Mouse (Mus musculus): ENCODE measurements at regions not wholly inside any gene's neighbourhood (a gene's known extent, or its start where the extent isn't known, plus 50 kb on each side); places are given as distances from the start of the nearest gene placed in this dataset.

DNA sequence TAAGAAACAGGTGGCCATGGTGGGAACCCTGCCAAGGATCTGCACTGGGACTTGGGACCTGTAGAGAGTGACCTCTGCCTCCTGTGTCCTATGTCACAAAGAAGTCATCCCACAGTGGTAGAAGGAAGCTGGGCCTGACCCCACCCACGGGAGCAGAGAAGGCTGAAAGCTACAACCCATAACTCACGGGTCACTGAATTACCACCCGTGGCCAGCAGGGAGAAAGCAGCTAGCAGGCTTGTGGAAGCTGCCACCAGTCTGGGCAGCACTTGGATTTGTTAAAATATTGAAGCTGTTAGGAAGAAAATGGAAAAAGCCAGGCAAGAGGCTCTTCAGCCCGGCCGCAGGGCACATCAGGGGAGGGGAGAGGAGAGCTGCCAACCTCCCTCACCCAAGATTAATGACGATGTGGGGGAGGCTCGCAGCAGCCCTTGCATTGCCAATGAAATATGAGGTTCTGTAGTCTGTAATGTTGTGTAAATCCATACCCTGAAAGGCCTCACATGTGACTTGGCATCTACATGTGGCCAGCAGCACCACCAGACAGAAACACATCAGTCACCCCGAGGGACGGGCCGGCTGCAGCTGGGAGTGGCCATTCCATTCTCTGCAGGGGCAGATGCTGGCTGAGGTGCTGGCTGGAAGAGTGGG, 94.5 kb downstream of the Olfm1 start:
- no peak for DNase-seq

DNA sequence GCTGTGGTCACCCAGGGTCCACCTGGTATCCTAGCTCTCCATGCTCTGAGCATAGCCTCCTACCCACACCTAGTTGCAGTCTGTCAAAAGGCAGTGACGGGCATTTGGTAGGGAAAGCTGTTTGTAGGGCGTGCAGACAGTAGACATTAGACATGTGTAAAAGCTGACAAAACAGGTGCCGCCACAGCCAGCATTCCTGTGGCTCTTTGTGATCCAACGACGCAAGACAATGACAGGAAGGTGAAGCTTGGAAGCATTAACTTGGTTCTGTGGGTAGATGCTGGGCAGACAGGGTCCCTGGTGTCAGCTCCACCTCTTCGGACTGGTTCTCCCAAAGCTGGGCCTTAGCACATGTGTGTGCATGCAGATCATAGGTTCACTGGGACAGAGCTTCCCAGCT, 96.5 kb downstream of the Olfm1 start:
- no peak for DNase-seq

DNA sequence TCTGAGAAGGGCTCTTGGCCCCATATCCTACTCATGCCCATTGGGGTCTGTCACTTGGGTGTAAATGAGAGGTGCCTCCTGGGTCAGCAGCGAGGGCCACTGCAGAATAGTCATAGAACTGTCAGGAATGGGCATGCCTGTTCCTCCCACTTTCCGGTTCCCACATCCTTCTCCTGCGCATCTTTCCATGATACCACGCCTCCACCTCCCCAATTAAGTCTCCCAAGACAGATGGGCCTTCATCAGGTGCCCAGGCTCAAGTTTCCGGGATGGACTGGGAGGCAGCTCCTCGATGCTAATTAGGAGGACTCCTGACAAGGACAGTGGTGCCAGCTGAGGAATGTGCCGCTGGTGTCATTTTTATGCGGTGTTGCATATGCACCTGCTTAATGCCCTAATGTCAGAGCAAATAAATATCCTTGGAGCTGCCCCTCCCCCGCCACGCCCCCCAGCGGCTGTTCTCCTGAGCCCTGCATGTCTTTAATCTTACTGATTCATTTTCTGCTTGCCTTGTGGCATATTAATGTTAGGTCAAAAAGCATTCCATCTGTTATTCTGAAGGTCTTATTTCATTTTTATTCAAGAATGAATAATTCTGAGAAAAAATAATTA, 97.2 kb downstream of the Olfm1 start:
- no peak for DNase-seq

DNA sequence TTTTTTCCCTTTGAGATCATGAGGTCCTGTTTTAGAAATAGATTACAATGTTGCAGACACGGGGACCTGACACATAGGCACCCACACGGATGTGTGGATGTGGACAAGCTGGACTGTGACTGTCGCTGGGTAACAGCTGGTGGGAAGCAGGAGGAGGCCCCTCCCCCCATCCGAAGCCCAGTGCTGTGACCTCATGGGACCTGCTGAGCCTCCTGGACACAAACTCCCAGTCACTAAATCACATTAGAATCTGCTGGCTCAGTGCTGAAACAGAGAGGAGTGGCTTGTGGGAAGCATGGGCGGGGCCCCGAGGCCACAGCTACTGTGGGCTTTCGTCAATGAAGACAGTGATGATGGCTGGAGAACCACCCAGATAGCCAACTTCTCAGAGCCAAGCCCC, 101.7 kb downstream of the Olfm1 start:
- no peak for DNase-seq

DNA sequence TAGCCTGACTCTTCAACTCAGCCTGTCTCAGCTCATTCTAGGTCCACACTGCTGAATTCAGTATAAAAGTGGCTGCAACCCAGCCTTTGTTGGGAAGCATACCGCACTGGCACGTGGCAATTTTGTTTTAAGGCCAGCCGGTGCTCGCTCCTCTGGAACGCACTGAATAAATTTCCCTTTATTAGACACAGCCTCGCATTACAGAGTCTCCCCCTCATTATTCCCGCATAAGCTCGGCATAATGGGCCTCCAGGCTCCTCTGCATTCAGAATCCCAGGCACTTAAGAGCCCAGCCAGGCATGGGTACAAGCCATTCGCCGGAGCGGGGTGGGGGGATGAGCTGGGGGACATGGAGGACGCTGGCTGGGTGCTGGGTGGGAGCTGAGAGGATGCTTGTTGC, 103.4 kb downstream of the Olfm1 start:
- DNase-seq = no peak

DNA sequence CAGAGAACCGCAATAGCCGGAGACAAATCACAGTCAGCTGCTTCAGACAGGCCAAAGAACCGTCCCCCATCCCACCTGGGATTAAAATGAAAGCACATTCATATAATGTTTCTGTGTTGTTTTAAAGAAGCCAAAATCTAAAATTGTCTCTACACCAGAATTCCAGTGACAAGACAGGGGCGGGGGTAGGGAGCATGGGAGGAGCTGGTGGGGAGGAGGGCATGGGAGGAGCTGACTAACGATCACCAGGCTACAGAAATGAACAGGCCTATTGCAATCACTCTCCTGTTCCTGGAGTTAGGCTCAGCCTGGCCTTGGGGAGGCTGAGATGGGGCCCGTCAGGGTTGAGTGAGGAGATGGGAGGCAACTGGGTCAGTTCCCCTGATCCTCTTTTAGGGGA, 105.9 kb downstream of the Olfm1 start:
- DNase-seq = no peak

DNA sequence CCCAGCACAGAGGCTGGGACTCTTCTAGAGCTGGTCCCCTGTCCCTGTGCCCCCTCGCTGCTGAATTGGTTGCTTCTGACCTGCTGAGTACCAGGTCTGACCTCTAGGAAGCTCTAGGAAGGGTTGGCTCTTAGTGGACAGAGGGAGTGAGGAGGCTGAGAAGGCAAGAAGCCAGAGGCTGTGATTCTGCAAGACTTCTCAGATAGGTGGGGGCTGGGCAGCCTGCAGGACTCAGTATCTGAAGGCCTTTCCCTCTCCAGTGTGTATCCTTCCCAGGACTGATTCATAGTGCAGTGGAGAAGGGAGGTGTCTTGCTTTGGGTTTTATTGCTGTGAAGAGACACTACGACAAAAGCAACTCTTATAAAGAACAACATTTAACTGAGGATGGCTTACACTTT, 106.6 kb downstream of the Olfm1 start:
- no peak for DNase-seq

DNA sequence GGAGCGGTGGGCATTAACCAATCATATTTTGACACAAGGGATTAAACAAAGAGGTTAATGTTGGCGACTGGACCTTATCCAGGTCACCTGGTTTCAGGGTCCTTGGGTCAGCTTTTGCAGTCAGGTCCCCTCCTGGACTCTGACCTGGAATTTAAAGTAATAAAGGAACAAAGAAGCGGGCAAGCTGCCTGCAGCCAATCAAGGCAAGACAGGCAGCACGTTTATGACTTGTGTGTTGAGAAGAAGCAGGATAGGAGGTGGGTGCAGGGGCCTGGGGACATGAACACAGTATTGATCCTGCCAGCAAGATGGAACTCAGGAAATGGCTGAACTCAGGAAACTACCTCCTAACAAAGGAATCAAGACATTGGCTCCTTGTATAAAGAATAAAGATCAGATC, 108.5 kb downstream of the Olfm1 start:
- no peak for DNase-seq

DNA sequence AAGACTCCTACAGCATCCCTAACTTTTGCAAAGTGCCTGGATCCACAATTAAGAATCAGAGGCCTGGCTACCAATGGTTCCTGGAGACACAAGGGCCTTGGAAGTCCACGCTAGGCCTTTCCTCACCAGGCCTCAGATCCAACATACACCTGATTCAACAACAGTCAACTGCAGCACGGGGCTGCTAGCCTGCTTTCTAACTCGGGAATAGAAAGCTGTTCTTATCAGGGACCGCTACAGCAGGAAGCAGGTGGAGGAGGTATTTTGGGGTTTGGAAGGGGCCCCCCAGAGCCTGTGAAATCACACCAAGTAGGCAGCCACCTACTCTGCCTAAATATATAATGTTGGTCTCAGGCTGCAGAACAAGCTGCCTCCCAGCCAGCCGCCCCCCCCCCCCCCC, 111.1 kb downstream of the Olfm1 start:
- DNase-seq = no peak

DNA sequence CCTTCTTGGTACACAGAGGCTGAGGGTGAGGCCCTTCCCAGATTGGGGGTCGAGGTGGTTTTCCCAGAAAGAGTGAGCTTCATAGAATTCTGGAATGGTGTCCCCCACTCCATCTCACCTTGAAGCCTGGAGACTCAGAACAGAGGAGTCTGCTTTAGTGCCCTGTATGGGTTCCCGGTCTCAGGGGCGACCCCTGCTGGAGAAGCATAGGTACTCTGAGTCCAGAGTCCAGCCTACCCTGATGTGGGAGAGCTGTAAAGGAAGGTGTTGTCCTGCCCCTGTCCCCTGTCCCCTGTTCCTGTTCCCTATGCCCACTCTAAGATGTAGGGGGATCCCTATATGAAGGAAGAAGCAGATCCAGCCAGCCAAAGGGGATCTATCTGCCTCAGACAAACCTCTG, 111.9 kb downstream of the Olfm1 start:
- peak; percentile 57 for DNase-seq

DNA sequence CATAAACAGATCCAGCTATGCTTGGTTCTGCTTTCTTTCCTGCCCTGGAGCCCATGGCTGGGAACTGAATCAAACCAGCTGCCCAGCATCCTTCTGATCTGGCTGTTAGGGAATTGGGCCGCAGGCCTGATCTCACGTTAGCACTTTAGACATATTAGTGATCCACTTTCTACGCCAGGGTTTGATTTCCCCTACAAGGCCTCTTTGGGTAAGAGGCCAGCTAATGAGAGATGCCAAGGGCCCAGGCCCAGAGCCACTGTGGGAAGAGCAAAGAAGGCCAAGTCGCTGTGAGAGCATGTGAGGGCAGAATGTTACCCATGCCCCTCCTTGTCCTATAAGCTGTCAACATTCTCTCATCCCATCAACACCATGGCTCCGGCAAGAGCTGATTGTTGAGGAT, 116.3 kb downstream of the Olfm1 start:
- DNase-seq = peak; percentile 37

DNA sequence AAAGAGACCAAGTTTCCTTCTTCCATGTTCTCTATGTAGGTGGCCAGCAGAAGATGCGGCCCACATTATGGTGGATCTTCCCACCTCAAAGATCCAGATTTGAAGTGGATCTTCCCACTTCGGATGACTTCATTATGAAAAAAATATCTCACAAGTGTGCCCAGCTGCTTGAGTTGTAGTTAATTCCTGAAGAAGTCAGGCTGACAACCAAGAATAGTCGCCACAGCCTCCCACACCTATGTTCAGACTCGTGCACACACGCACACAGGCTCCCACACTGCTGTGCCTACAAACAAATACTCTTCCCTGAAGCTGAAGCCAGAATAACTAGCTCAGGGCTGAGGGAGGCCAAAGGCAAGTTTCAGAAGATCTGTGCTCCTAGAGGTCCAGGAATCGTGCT, 119.4 kb downstream of the Olfm1 start:
- no peak for DNase-seq

DNA sequence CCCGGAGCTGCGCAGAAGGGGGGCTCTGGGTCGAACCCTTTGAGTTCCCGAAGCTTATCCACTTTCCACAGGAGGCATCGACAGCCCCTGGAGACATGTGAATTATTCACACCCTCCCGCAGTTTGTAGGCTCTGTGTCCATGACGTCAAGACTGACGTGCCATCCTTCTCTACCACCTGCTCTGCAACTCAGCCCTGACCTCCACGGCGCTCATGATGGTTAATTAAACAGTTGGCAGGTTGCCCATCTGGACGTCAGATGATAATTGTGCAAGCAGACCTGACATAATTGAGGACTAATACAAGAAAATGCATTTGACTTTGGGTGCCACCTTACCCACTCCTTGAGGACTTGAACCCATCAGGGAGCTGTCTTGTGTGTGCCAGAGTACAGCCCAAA, 121.1 kb upstream of the Ppp1r26 start:
- DNase-seq = peak; percentile 71

DNA sequence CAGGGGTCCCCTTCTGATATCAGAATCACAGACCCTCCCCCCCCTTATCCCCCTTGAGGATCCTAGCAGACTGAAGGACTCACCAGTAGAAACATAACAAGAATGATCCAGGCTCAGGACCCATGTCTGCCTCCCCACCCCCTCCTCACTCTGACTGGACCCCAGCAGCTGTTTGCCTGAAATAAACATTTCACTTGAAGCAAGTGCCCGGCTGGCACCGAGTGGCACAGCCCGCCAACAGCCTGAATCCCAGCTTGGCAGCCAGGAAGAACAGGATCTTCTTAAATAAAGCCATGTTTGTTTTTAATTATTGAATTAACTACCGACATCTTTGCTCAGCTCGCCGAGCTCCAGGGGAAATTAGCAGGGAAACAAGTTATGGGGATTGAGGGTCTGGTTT, 120.5 kb upstream of the Ppp1r26 start:
- DNase-seq = no peak

DNA sequence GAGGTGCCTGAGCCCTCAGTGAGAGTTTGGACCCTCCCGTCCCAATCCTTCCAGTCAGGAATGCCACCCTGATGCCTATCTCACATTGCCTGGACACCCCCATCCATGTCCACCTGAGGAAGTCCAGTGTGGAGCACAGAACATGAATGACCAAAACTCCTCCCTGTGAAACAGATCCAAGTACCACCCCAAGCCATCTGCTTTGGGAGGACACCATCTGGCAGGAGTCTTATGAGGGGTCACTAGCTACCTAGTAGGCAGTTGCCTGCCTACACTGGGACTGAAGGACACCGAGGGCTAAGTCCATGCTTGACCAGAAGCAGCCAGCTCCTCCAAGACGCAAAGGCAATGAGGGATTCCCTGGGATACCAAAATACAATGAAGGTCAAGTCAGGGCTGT, 119.9 kb upstream of the Ppp1r26 start:
- DNase-seq = peak; percentile 79

DNA sequence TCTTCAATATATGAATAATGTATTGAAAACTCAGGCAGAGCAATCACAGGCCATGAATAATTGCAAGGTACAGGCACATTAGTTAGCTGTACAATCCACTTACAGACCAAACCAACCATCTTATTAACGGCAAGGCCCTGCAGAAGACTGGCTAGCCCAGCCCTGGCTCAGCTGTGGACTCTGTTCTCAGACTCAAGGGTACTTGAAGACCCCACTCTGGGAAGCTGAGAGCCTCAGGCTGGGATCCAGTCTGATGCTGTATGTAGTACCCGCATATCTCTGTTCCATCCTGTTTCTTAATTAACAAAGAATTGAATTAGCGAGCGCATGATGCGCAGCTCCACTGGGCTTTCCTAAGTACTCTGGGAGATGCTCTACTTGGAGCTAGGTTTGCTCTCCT, 117.5 kb upstream of the Ppp1r26 start:
- DNase-seq = no peak

DNA sequence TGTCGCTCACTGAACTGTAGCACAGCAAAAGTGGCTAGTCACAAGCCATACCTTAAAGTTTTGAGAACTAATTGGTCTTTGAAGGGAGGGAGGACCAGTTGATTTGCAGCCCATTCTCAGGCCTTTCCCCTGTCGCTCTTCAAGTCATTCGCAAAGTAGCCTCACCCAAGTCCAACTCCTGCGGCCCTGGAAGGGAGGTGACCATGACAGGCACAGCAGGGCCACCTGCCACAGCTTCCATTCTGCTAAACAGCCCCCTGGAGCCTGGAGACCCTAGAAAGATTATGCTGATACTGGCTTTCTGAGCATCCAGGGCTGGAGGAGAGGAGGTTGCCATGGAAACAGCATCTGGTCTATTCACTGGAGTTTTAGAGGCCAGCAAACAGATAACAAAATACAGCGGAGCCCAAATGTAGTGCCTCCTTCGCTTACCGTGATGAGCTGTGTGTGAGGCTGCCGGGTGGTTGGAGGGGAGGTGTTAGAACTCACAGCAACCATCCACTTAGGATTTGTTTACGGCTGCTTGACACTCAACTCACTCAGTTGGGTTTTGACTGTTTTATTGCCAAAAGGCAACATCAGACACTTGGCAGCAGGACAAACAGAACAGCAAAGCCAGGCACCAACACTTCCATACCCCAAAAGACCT, 111.3 kb upstream of the Ppp1r26 start:
- DNase-seq = no peak

DNA sequence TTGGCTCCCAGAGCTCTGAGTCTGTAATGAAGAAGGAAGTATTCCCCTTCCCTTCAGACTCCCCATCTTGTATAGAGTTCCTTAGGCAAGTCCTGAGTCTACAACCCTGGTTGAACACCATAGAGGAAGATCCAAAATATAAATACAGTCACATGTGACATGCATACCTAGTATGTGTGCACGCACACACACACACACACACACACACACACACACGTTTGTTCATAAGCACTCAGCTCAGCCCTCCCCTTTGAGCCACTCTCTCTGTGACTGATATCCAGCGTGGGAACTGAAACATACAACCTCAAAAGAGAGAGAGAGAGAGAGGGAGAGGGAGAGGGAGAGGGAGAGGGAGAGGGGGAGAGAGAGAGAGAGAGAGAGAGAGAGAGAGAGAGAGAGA, 110.8 kb upstream of the Ppp1r26 start:
- no peak for DNase-seq

DNA sequence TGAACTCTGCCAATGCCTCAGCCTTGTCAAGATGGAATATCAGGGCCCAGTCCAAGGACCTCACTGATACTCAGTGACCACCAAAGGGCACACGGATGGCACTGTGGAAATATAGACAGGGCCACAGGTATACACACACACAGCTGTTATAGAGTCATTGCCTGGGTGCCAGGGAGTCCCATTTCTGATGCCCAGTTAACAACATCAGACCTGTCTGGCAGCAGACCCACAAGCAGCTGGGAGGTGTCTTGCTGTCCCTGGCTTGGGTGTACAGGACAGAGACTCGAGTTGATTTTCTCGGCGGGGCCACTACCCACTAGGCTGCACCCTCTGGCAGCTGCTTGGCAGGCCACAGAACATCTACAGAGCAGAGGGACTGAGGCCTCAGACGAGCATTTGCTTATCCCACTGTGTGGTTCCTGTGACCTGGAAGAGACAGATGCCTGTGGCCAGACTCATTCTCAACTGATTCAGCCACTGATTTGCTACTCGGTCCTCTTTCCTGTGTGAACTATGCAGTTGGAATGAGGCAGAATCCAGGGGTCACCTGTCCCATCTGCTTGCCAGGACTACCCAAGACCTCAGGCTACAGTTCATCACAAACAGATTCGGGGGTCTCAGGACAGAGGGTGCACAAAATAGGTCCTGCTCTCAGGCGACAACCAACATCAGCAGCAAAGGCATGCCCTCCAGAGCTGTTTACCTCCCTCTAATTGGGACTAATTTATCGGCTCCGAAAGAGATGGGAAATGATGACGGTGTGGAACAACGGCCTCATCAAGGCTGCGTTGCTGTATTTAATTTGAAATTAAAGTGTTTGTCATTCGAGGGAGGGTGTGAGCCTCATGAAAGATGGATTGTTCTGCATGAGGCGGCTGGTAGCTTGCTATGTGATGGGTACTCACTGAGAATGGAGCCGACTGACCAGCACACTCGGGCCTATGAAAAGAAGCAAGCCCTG, 110.0 kb upstream of the Ppp1r26 start:
- no peak for DNase-seq

DNA sequence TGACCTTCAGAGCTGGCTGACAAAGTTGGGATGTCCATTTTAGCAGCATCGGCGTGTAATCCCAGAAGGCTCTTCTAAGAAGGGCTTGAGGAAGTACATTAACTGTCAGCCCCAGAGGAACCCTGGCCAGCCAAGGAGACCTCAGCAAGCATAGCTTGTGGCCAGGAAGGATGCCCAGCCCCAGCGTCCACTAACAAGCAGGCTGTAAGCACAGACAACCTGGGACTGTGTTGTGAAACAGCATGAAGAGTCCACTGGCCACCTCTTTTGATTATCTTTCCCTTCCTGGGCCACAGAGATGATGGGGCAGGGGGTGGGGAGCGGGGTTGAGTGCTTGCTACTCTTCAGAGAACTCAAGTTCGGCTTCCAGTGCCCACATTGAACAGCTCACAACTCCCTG, 109.0 kb upstream of the Ppp1r26 start:
- no peak for DNase-seq

DNA sequence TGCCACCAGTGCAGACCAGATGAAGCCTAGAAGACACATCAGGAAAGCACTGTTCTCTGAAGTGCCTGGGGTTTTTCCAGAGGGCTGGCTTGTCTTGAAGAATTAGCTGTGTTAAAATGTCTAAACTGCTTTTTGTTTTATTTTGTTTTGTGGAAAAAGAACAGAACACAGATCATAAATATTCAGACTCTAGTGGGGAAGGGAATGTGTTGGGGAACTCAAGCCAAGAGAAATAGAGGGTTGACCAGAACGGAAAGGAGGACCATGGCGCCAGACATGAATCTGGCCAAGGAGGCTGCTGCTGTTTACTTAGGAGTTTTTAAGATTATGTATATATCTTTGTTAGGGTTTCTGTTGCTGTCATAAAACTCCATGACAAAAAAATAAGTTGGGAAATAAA, 105.3 kb upstream of the Ppp1r26 start:
- DNase-seq = no peak

DNA sequence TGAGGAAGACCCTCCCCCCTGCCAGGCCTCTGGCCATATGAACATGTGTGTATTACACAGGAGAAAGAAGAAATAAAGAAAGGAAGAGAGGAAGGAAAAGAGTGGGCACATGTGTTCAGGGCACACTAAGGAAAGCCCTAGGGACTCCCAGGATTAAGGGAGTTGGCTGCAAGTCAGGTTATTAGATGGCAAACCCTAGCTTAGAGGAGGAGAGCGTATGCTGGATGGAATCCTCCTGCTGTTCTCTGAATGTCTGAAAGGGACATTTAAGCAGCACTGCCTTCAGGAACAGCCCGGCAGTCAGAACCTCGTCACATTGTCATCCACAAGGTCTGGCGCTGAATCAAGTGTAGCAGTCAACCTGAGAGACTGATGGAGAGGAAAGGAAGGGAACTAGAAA, 98.1 kb upstream of the Ppp1r26 start:
- no peak for DNase-seq

DNA sequence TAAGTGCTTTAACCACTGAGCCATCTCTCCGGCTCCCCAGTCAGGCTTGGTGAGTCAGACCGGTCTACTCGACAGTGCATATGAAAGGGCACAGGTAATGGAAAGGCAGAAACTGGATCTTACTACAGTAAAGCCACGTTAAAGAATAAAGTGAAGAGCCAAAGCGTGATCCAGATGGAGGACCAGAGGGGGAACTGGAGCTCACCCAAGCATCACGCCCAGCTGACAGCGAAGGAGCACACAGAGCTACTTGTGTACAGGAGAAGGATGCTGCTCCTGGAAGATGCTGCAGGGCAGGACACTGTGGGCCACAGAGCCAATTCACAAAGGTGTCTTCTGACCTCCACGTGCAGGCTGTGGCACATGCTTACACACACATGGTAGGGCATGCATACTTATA, 96.7 kb upstream of the Ppp1r26 start:
- no peak for DNase-seq

DNA sequence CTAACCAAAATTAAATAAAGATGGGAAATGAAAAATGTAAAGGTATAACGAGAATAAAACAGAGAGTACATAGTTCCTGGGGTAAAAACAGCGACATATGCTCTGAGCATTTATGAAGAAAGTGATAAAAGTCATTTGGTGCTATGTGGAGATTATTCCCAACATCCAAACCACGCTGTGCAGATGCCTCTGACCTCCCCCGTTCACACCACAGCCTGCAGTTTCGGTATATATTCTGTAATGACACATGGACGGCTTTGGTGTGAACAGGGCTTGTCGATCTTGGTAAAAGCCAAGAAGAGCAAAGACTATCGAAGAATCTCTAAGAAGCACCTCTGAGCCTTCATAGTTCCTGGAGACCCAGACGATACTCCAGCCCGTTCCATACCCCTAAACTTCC, 95.2 kb upstream of the Ppp1r26 start:
- no peak for DNase-seq
